Mouse (Mus musculus): ENCODE measurements around the gene Cerkl.

DNA sequence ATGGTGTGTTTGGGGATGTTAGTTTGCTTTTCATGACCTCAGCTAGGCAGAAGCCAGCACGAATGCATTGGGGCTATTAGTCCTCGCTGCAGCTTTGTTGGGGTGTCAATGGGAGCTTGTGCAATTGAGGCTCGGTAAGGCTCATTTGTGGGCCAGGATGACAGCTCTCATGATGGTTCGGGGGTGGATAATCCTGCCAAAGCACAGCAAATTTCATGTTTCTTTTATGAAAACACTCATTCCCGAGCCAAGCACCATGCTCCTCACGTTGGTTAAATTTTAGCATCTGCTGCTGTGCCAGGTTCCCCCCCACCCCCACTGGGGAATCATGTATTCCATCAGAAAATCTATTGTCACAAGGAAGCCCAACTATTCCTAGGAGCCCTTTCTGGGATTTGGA, 164.2 kb downstream of the Cerkl start:
- no peak for TF ChIP-seq CTCF (IDR thresholded peaks at IDR 0.05; ENCODE audit: low read depth)
- no peak for TF ChIP-seq EP300 (IDR thresholded peaks at IDR 0.05; ENCODE audit: low read depth)

All from heart, postnatal 0 days (tissue).